Mouse (Mus musculus): ENCODE results near the gene Tmem72. TPM values are rescaled to one million over a fixed set of nuclear protein-coding genes. Genes with fewer than 3 reads are reported as not detected.

Tmem72 gene
- polyA plus RNA-seq, 1 experiment from 2014 or later = 0.14 TPM

GRCm38 (mm10) chr6:116677321-116677720 lies 39.4 kb downstream of the Tmem72 start:
- H3K27ac ChIP-seq = no peak overlapping the region
- H3K36me3 ChIP-seq = no peaks in the 10 kb centered on the region
- 70% methylated on average over 6 of the region's 6 CpGs for WGBS
- H3K4me3 ChIP-seq = no peak overlapping the region
- ATAC-seq (ENCODE audit: insufficient number of reproducible peaks, low FRiP score, low TSS enrichment, low read depth) = no peak
- no peak overlapping the region for H3K9ac ChIP-seq
- no peaks in the 10 kb centered on the region for H3K9me3 ChIP-seq
- peaks cover 21% of the 10 kb centered on the region for H3K4me1 ChIP-seq
- no peak overlapping the region for H3K4me2 ChIP-seq
- H3K27me3 ChIP-seq = no peaks in the 10 kb centered on the region

- peaks cover 26% of the 10 kb centered on the region for H3K4me1 ChIP-seq
- no peaks in the 10 kb centered on the region for H3K36me3 ChIP-seq
- H3K27me3 ChIP-seq = 0 out of 2 replicates have a peak, but pooled peaks cover 3% of the 10 kb centered on the region
- H3K4me2 ChIP-seq = no peak overlapping the region
- no peak overlapping the region for H3K9ac ChIP-seq
- H3K9me3 ChIP-seq = no peaks in the 10 kb centered on the region
- H3K27ac ChIP-seq = no peak overlapping the region
- H3K4me3 ChIP-seq = no peak overlapping the region
- ATAC-seq (ENCODE audit: insufficient number of reproducible peaks, low FRiP score, low TSS enrichment, low read depth) = no peak
- 52% methylated on average over 10 of the region's 10 CpGs for WGBS
Observed at GRCm38 (mm10) chr6:116676355-116676913, 40.3 kb downstream of the Tmem72 start.

GRCm38 (mm10) chr6:116674283-116674886 lies 42.3 kb downstream of the Tmem72 start:
- Histone ChIP-seq H3K4me2 (peak overlapping the region; percentile 95), H3K9ac (no peak overlapping the region), H3K4me3 (peak overlapping the region; percentile 50), H3K9me3 (no peaks in the 10 kb centered on the region), H3K27me3 (peaks cover 11% of the 10 kb centered on the region), H3K27ac (no peak overlapping the region), H3K4me1 (peaks cover 39% of the 10 kb centered on the region), H3K36me3 (no peaks in the 10 kb centered on the region)
- WGBS = 24% methylated on average over 16 of the region's 16 CpGs
- no peak for ATAC-seq (ENCODE audit: insufficient number of reproducible peaks, low FRiP score, low TSS enrichment, low read depth)

GRCm38 (mm10) chr6:116673471-116674282 lies 43.0 kb downstream of the Tmem72 start, which contains the start of gene Rassf4:
Gene Rassf4 (minus strand): TSS chr6:116673952.
- Histone ChIP-seq H3K4me2 (peak within 1 kb of the TSS; percentile 95), H3K27me3 (peaks cover 11% of the 10 kb centered on the region), H3K4me1 (peaks cover 39% of the 10 kb centered on the region), H3K27ac (no peak within 1 kb of the TSS), H3K36me3 (no peaks in the 10 kb centered on the region), H3K9ac (peak within 1 kb of the TSS; percentile 24), H3K9me3 (no peaks in the 10 kb centered on the region), H3K4me3 (peak within 1 kb of the TSS; percentile 50)
- under 1% methylated on average over 44 of the region's 44 CpGs for WGBS
- peak; percentile 65 for ATAC-seq (ENCODE audit: insufficient number of reproducible peaks, low FRiP score, low TSS enrichment, low read depth)

GRCm38 (mm10) chr6:116672349-116672748 lies 44.4 kb downstream of the Tmem72 start:
- no peak for ATAC-seq (ENCODE audit: insufficient number of reproducible peaks, low FRiP score, low TSS enrichment, low read depth)
- no peak overlapping the region for H3K27ac ChIP-seq
- peaks cover 39% of the 10 kb centered on the region for H3K4me1 ChIP-seq
- no peak overlapping the region for H3K4me2 ChIP-seq
- no peaks in the 10 kb centered on the region for H3K36me3 ChIP-seq
- no peaks in the 10 kb centered on the region for H3K9me3 ChIP-seq
- no peak overlapping the region for H3K9ac ChIP-seq
- H3K27me3 ChIP-seq = peaks cover 11% of the 10 kb centered on the region
- H3K4me3 ChIP-seq = no peak overlapping the region
- WGBS = 79% methylated on average over 5 of the region's 5 CpGs

- ATAC-seq (ENCODE audit: insufficient number of reproducible peaks, low FRiP score, low TSS enrichment, low read depth) = no peak
- 75% methylated on average over 4 of the region's 4 CpGs for WGBS
- H3K9me3 ChIP-seq = no peaks in the 10 kb centered on the region
- no peak overlapping the region for H3K4me2 ChIP-seq
- H3K4me3 ChIP-seq = no peak overlapping the region
- H3K9ac ChIP-seq = no peak overlapping the region
- no peaks in the 10 kb centered on the region for H3K36me3 ChIP-seq
- peaks cover 11% of the 10 kb centered on the region for H3K27me3 ChIP-seq
- H3K27ac ChIP-seq = no peak overlapping the region
- peaks cover 39% of the 10 kb centered on the region for H3K4me1 ChIP-seq
Observed at GRCm38 (mm10) chr6:116671768-116672167, 44.9 kb downstream of the Tmem72 start.

GRCm38 (mm10) chr6:116671031-116671430 lies 45.7 kb downstream of the Tmem72 start:
- Histone ChIP-seq H3K9me3 (no peaks in the 10 kb centered on the region), H3K9ac (no peak overlapping the region), H3K4me1 (peaks cover 39% of the 10 kb centered on the region), H3K4me3 (no peak overlapping the region), H3K36me3 (no peaks in the 10 kb centered on the region), H3K27me3 (peaks cover 11% of the 10 kb centered on the region), H3K27ac (no peak overlapping the region), H3K4me2 (no peak overlapping the region)
- ATAC-seq (ENCODE audit: insufficient number of reproducible peaks, low FRiP score, low TSS enrichment, low read depth) = 0 out of 2 replicates have a peak, but pooled peaks have one; percentile 35
- 30% methylated on average over 5 of the region's 5 CpGs for WGBS

GRCm38 (mm10) chr6:116670144-116670543 lies 46.6 kb downstream of the Tmem72 start:
- no peak for ATAC-seq (ENCODE audit: insufficient number of reproducible peaks, low FRiP score, low TSS enrichment, low read depth)
- peaks cover 11% of the 10 kb centered on the region for H3K27me3 ChIP-seq
- H3K9me3 ChIP-seq = no peaks in the 10 kb centered on the region
- no peak overlapping the region for H3K9ac ChIP-seq
- no peak overlapping the region for H3K4me3 ChIP-seq
- H3K27ac ChIP-seq = no peak overlapping the region
- H3K4me1 ChIP-seq = peaks cover 39% of the 10 kb centered on the region
- WGBS = 62% methylated on average over 6 of the region's 6 CpGs
- H3K36me3 ChIP-seq = no peaks in the 10 kb centered on the region
- H3K4me2 ChIP-seq = no peak overlapping the region

GRCm38 (mm10) chr6:116668682-116669470 lies 47.8 kb downstream of the Tmem72 start:
- Histone ChIP-seq H3K9ac (no peak overlapping the region), H3K4me3 (no peak overlapping the region), H3K4me2 (no peak overlapping the region), H3K27me3 (peaks cover 11% of the 10 kb centered on the region), H3K9me3 (no peaks in the 10 kb centered on the region), H3K4me1 (peaks cover 36% of the 10 kb centered on the region), H3K27ac (no peak overlapping the region), H3K36me3 (no peaks in the 10 kb centered on the region)
- ATAC-seq (ENCODE audit: insufficient number of reproducible peaks, low FRiP score, low TSS enrichment, low read depth) = no peak
- 39% methylated on average over 11 of the region's 11 CpGs for whole genome bisulfite sequencing

- Histone ChIP-seq H3K9ac (no peak overlapping the region), H3K4me1 (peaks cover 23% of the 10 kb centered on the region), H3K27me3 (peaks cover 11% of the 10 kb centered on the region), H3K36me3 (no peaks in the 10 kb centered on the region), H3K9me3 (no peaks in the 10 kb centered on the region), H3K4me3 (no peak overlapping the region), H3K27ac (no peak overlapping the region), H3K4me2 (no peak overlapping the region)
- no peak for ATAC-seq (ENCODE audit: insufficient number of reproducible peaks, low FRiP score, low TSS enrichment, low read depth)
- WGBS = 78% methylated on average over 3 of the region's 3 CpGs
Observed at GRCm38 (mm10) chr6:116667382-116667781, 49.3 kb downstream of the Tmem72 start.

- Histone ChIP-seq H3K27me3 (peaks cover 11% of the 10 kb centered on the region), H3K9ac (no peak overlapping the region), H3K4me3 (no peak overlapping the region), H3K27ac (no peak overlapping the region), H3K4me1 (peaks cover 20% of the 10 kb centered on the region), H3K4me2 (no peak overlapping the region), H3K36me3 (no peaks in the 10 kb centered on the region), H3K9me3 (no peaks in the 10 kb centered on the region)
- no peak for ATAC-seq (ENCODE audit: insufficient number of reproducible peaks, low FRiP score, low TSS enrichment, low read depth)
- WGBS = 56% methylated on average over 3 of the region's 3 CpGs
Observed at GRCm38 (mm10) chr6:116666892-116667291, 49.8 kb downstream of the Tmem72 start.
